Mouse (Mus musculus) liver, embryonic 16.5 days (tissue): ENCODE results near the gene Mios. TPM values are rescaled to one million over a fixed set of nuclear protein-coding genes. Genes with fewer than 3 reads are reported as not detected.

ENCODE experiments used
- ATAC-seq: fragments of 200-750 bp; cut with Nextera tagmentation; 2 replicates; pipeline ENCODE4 v1.8.0; 2017; ENCODE audit warnings: low read depth, mild to moderate bottlenecking, moderate number of reproducible peaks, moderate library complexity
- H3K27ac ChIP-seq: fragments of 300-500 bp; sonication (generic); 2 replicates; pipeline ENCODE4 v1.5.1; 2014; ENCODE audit warnings: mild to moderate bottlenecking, low read length
- H3K27me3 ChIP-seq: fragments of 300-500 bp; sonication (generic); 2 replicates; pipeline ENCODE4 v1.6.1; 2014; ENCODE audit warnings: low read depth, low read length, mixed read lengths; ENCODE audit not compliant: control insufficient read depth, insufficient read depth
- H3K36me3 ChIP-seq: fragments of 300-500 bp; sonication (generic); 2 replicates; pipeline ENCODE4 v1.6.1; 2014; ENCODE audit warnings: mild to moderate bottlenecking; ENCODE audit not compliant: control insufficient read depth, insufficient read depth
- H3K4me1 ChIP-seq: fragments of 300-500 bp; sonication (generic); 2 replicates; pipeline ENCODE4 v1.6.1; 2014; ENCODE audit warnings: low read depth, low read length, mixed read lengths; ENCODE audit not compliant: control insufficient read depth
- H3K4me2 ChIP-seq: fragments of 300-500 bp; sonication (generic); 2 replicates; pipeline ENCODE4 v1.6.1; 2014; ENCODE audit warnings: low read depth, low read length, mixed read lengths
- H3K4me3 ChIP-seq: fragments of 300-500 bp; sonication (generic); 2 replicates; pipeline ENCODE4 v1.5.1; 2014; ENCODE audit warnings: low read depth, mild to moderate bottlenecking, low read length
- H3K9ac ChIP-seq: fragments of 300-500 bp; sonication (generic); 2 replicates; pipeline ENCODE4 v1.6.1; 2014; ENCODE audit warnings: low read depth, low read length
- H3K9me3 ChIP-seq: fragments of 300-500 bp; sonication (generic); replicated peaks from 2 replicates; pipeline ENCODE4 v1.6.1; 2016; ENCODE audit warnings: low read length; ENCODE audit not compliant: control insufficient read depth
- WGBS: fragments of 180-500 bp; shearing (Covaris S2); extraction: QIAGEN DNeasy Blood & Tissue Kit; methylation state at CpG from one replicate; pipeline ENCODE4 v1.1.7; 2014; ENCODE audit not compliant: insufficient replicate concordance; 5-methylcytosine and 5-hydroxymethylcytosine counted together
- polyA plus RNA-seq: library from polyadenylated mRNA; unstranded; fragments of >200 nt; fragmentation: Nextera tagmentation; extraction: Ambion mirVana; gene quantifications from 2 replicates; pipeline ENCODE4 v1.2.1, GENCODE M21; 2015

The Mios gene
- polyA plus RNA-seq, 1 experiment from 2014 or later, result 9.3 TPM

DNA sequence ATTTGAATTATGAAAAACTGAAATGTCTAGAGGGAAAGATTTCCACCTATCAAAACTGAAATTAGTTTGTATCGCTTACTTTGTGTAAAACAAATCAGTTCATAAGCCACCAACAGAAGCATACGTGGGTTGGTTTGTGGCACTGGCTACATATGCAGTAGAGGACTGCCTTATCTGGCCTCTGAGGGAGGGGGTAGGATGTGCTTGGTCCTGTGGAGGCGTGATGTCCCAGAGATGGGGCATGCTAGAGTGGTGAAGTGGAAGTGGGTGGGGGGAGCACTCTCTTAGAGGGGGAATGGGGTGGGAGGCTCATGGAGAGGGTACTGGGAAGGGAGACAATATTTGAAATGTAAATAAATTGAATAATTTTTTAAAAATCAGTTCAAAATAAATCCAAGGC lies 19.1 kb upstream of the Mios start:
- H3K27me3 ChIP-seq, result no peaks in the 10 kb centered on the region
- no peak overlapping the region for H3K4me2 ChIP-seq
- no peaks in the 10 kb centered on the region for H3K36me3 ChIP-seq
- H3K27ac ChIP-seq, result no peak overlapping the region
- H3K4me1 ChIP-seq, result no peaks in the 10 kb centered on the region
- 39% methylated on average over 3 of the region's 3 CpGs for WGBS
- no peak for ATAC-seq
- H3K9me3 ChIP-seq, result no peaks in the 10 kb centered on the region
- no peak overlapping the region for H3K9ac ChIP-seq
- H3K4me3 ChIP-seq, result no peak overlapping the region

DNA sequence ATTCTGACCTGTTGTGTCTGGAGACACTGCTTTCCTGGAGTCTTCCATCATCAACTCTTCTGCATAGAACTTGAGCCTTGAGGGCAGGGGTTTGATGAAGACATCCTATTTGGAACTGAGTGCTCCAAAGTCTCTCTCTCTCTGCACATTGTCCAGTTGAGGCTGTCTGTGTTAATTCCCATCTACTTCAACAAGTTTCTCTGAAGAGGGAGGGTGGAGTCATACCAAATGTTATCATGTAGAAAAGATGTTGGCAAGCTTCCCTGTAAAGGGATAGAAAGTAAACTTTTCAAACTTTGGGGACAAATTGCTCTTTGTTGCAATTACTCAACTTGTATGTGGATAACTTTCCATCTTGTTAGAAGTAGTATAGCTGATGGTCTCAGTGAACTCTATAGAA lies 16.5 kb upstream of the Mios start, which contains the start of gene Col28a1:
Gene Col28a1 (minus strand): TSS at position 101 of the 400 bp plus-strand sequence.
- no peak within 1 kb of the TSS for H3K4me3 ChIP-seq
- ATAC-seq, result no peak
- H3K9ac ChIP-seq, result no peak within 1 kb of the TSS
- no peaks in the 10 kb centered on the region for H3K4me1 ChIP-seq
- H3K27ac ChIP-seq, result no peak within 1 kb of the TSS
- H3K9me3 ChIP-seq, result no peaks in the 10 kb centered on the region
- H3K27me3 ChIP-seq, result no peaks in the 10 kb centered on the region
- H3K4me2 ChIP-seq, result no peak within 1 kb of the TSS
- no peaks in the 10 kb centered on the region for H3K36me3 ChIP-seq

DNA sequence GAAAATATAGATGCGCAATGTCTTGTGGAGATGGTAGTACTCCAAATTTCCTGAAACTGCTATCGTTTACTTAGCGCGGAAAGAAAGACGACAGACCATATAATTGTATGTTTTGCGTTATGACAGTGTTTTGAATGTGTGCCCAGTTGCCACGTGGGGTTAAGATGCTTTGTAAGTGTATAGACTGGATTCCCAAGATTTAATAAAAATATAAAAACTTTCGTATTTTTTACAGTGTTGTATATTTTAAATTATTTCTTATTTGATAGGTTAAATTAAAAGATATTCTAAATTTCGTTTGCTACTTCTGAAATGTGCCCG lies 804 bp downstream of the Mios start:
- no peak for ATAC-seq
- Histone ChIP-seq H3K9ac (peak overlapping the region; percentile 94), H3K9me3 (no peaks in the 10 kb centered on the region), H3K4me1 (peaks cover 7% of the 10 kb centered on the region), H3K36me3 (peaks cover 2% of the 10 kb centered on the region), H3K4me3 (peak overlapping the region; percentile 89), H3K27ac (peak overlapping the region; percentile 91), H3K4me2 (peak overlapping the region; percentile 74), H3K27me3 (no peaks in the 10 kb centered on the region)
- WGBS, result 7% methylated on average over 10 of the region's 10 CpGs

DNA sequence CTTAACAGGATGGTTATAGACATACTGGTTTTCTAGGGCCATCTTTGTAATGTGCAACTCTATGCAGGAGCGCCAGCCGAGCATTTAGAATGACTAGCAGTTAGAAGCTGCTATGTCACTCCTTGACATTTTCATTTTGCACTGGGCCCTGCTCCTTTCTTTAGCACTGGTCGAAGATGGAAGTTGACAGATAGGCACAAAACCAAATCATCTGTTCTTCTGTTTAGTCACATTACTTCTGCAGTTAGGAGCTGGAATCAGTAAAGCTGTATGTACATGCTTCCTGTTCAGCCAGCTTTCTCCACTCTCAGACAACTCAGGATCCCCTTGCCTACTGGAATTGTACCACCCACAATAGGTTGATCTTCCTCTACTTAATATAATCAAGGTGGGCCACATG lies 1.6 kb downstream of the Mios start:
- Histone ChIP-seq H3K4me2 (peak overlapping the region; percentile 74; the same call in 1 of the 2 replicates), H3K27me3 (no peaks in the 10 kb centered on the region), H3K4me1 (peaks cover 7% of the 10 kb centered on the region), H3K9me3 (no peaks in the 10 kb centered on the region), H3K27ac (no peak overlapping the region), H3K9ac (no peak overlapping the region), H3K4me3 (peak overlapping the region; percentile 89; the same call in 1 of the 2 replicates), H3K36me3 (peaks cover 7% of the 10 kb centered on the region)
- WGBS, result 57% methylated on average over 3 of the region's 3 CpGs
- ATAC-seq, result no peak

DNA sequence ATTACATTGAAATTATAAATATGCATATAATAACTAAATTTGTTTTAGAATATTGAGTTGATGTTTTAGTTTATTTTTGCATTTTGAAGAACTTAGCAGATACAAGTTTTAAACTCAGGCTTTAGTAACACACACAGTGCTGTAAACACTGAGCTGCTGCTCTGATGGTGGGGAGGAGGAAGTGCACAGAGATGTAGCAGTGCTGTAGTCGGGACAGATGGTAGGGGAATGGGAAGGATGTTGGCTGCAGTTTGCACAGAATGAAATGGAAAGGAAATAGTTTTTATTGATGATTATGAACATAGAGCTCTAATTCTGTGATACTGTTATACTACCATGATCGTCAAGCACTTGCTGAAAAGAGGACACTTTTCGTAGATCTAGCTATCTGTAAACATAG lies 18.0 kb downstream of the Mios start:
- Histone ChIP-seq H3K4me2 (no peak overlapping the region), H3K36me3 (peaks cover 8% of the 10 kb centered on the region), H3K4me3 (no peak overlapping the region), H3K27me3 (no peaks in the 10 kb centered on the region), H3K9me3 (no peaks in the 10 kb centered on the region), H3K27ac (no peak overlapping the region), H3K9ac (no peak overlapping the region), H3K4me1 (no peaks in the 10 kb centered on the region)
- 65% methylated on average over 3 of the region's 3 CpGs for WGBS
- no peak for ATAC-seq

DNA sequence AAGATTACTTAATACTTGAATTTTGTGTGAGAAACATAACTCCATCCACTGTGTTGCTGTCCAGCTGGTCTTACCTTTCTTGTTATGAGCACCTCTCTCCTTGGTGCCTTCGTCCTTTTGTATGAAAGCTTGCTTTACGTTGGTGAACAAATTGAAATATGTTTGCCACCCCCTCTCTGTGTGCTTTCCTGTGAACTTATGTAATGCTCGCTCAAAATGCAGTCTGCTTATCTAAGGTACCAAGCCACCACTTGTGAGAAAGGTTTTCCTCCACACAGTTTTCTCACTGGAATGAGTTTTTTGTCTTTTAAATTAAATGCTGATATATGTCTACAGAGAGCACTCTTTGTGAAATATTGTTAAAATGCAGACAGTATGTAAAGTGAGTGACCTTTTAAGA lies 19.6 kb downstream of the Mios start:
- Histone ChIP-seq H3K36me3 (peaks cover 7% of the 10 kb centered on the region), H3K9ac (no peak overlapping the region), H3K4me3 (no peak overlapping the region), H3K9me3 (no peaks in the 10 kb centered on the region), H3K4me2 (no peak overlapping the region), H3K27me3 (no peaks in the 10 kb centered on the region), H3K4me1 (no peaks in the 10 kb centered on the region), H3K27ac (no peak overlapping the region)
- no peak for ATAC-seq
- WGBS, result 70% methylated on average over 3 of the region's 3 CpGs

DNA sequence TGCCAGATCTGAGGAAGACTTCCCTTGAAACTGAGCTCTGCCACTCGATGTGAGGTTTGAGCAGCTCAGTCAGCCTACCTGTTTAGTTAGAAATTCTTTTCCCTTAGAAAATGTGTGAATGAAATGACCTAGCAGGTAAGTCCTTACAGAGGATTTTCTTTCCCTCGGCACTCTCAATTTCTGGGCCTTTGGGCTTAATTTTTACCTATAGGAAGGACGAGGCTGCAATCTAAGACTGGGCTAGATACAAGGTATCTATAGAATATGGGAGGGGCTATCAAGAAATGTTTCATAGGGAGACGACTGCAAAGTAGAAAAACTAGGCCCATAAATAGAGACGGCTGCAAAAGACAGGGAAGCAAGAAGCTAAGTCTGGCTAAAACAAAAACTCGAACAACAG lies 49.3 kb downstream of the Mios start:
- H3K4me1 ChIP-seq, result peaks cover 10% of the 10 kb centered on the region
- H3K27ac ChIP-seq, result peak overlapping the region; percentile 77
- WGBS, result 6% methylated on average over 6 of the region's 6 CpGs
- H3K4me2 ChIP-seq, result peak overlapping the region; percentile 88
- H3K9ac ChIP-seq, result peak overlapping the region; percentile 87
- H3K27me3 ChIP-seq, result no peaks in the 10 kb centered on the region
- H3K4me3 ChIP-seq, result peak overlapping the region; percentile 97
- H3K36me3 ChIP-seq, result 0 out of 2 replicates have a peak, but pooled peaks cover 4% of the 10 kb centered on the region
- no peak for ATAC-seq
- H3K9me3 ChIP-seq, result no peaks in the 10 kb centered on the region

DNA sequence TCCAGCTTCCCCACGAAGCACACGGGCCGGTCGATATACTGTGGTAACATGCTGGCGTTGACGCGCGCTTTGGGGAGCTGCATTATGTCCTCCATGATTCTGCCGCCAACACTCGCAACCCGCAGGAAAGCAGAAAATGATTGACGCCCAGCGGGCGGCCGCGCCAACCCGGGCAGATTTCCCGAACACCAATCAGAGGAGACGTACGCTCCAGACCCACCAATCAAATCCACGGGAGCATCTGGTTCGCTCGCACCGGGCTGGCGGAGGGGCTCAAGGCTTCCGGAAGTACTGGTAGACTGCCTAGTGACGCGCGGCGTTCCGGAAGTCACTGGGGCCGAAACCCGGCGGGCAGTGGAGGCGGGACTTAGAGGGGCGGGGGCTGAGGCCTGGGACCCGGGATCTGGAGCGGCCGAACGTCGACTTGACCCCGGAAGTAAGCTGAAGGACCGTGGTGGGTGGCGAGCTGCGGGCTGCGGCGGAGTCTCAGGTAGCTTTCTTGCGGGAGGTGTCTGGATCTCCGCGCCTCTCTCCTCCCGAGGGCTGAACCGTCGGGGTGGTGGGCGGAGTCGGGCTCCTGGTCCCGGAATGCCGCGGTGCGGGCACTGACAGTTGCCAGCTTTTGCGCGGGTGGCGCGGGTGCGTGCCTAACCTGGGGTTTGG lies 50.1 kb downstream of the Mios start, which contains the start of the genes Rpa3, Umad1 and Gm45062:
Gene Rpa3 (minus strand): TSS at position 170 of the 663 bp plus-strand sequence.
Gene Umad1 (plus strand): TSS at position 285 of the 663 bp plus-strand sequence.
Gene Gm45062 (plus strand): TSS at position 447 of the 663 bp plus-strand sequence.
- H3K4me2 ChIP-seq, result peak within 1 kb of the TSS; percentile 97

DNA sequence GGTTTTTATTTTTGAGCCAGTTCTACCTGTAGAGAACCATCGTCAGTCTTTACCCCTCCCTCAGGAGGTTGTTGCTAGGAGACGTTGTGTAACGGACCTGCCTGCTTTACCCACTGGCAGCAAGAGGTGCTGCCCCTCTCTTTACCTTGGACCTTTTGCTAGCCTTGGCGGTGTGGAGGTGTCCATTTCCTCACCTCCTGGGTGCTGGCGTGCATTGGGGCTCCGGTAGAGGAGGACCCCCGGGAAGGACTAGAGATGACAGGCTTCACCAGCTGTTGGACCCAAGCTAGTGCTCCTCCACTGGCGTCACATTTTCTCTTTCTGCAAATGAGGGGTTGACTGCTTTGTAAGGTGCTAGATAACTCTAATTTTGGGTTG lies 50.6 kb downstream of the Mios start:
- Histone ChIP-seq H3K9me3 (no peaks in the 10 kb centered on the region), H3K4me2 (peak overlapping the region; percentile 97), H3K9ac (peak overlapping the region; percentile 93), H3K36me3 (0 out of 2 replicates have a peak, but pooled peaks cover 4% of the 10 kb centered on the region), H3K27ac (peak overlapping the region; percentile 92), H3K27me3 (no peaks in the 10 kb centered on the region), H3K4me1 (peaks cover 10% of the 10 kb centered on the region), H3K4me3 (peak overlapping the region; percentile 97)
- ATAC-seq, result peak; percentile 1; the same call in 1 of the 2 replicates
- 0% methylated on average over 8 of the region's 8 CpGs for WGBS

More for the DNA sequence above, 50.1 kb downstream of the Mios start, which contains the start of the genes Rpa3, Umad1 and Gm45062:
- peak within 1 kb of the TSS; percentile 93 for H3K9ac ChIP-seq
- peaks cover 10% of the 10 kb centered on the region for H3K4me1 ChIP-seq
- H3K4me3 ChIP-seq, result peak within 1 kb of the TSS; percentile 97
- H3K27me3 ChIP-seq, result no peaks in the 10 kb centered on the region
- no peaks in the 10 kb centered on the region for H3K9me3 ChIP-seq
- H3K27ac ChIP-seq, result peak within 1 kb of the TSS; percentile 92
- 0 out of 2 replicates have a peak, but pooled peaks cover 4% of the 10 kb centered on the region for H3K36me3 ChIP-seq
- ATAC-seq, result peak; percentile 100
- WGBS, result under 1% methylated on average over 64 of the region's 64 CpGs
